Mouse (Mus musculus) cortical plate, adult 2 months (tissue): ENCODE results near the gene Chn2.

Experiments
- CTCF ChIP-seq: fragments of 200-500 bp; IDR thresholded peaks from 2 replicates; pipeline ENCODE4 v1.5.1; 2011; ENCODE audit warnings: mild to moderate bottlenecking, control low read depth, low read length; ENCODE audit not compliant: insufficient read depth; ENCODE audit errors: extremely low read depth
- POLR2A ChIP-seq: fragments of 200-500 bp; IDR thresholded peaks from 2 replicates; pipeline ENCODE4 v1.6.1; 2011; ENCODE audit warnings: mild to moderate bottlenecking, low read length, control low read depth; ENCODE audit not compliant: insufficient read depth; ENCODE audit errors: extremely low read depth

- TF ChIP-seq CTCF (no peak), POLR2A (no peak)
These were observed 287.6 kb downstream of the Chn2 start for GRCm38 (mm10) chr6:54326671-54327625.
